Mouse (Mus musculus): ENCODE results near the gene Lrrc17.

Gene Lrrc17

GRCm38 (mm10) chr5:21543409-21544201, at the start of gene Lrrc17:
Gene Lrrc17, plus strand, starts transcription at chr5:21543559.
- DNase-seq, result peak; percentile 96

- DNase-seq, result peak; percentile 79
Measured at GRCm38 (mm10) chr5:21494781-21495180, 48.6 kb upstream of the Lrrc17 start.

GRCm38 (mm10) chr5:21496321-21496720, 47.0 kb upstream of the Lrrc17 start:
- DNase-seq, result peak; percentile 94

GRCm38 (mm10) chr5:21496881-21497280, 46.5 kb upstream of the Lrrc17 start:
- peak; percentile 95 for DNase-seq

- no peak for DNase-seq
Measured at GRCm38 (mm10) chr5:21498490-21498889, 44.9 kb upstream of the Lrrc17 start.

GRCm38 (mm10) chr5:21498925-21499324, 44.4 kb upstream of the Lrrc17 start:
- peak; percentile 68 for DNase-seq

GRCm38 (mm10) chr5:21500133-21500532, 43.2 kb upstream of the Lrrc17 start:
- DNase-seq, result no peak

GRCm38 (mm10) chr5:21500941-21501340, 42.4 kb upstream of the Lrrc17 start:
- peak; percentile 12 for DNase-seq

- peak; percentile 33 for DNase-seq
Measured at GRCm38 (mm10) chr5:21502936-21503610, 40.3 kb upstream of the Lrrc17 start.

- no peak for DNase-seq
Measured at GRCm38 (mm10) chr5:21505159-21505558, 38.2 kb upstream of the Lrrc17 start.

GRCm38 (mm10) chr5:21506887-21507286, 36.5 kb upstream of the Lrrc17 start:
- DNase-seq, result peak; percentile 79

GRCm38 (mm10) chr5:21509801-21510200, 33.6 kb upstream of the Lrrc17 start:
- no peak for DNase-seq

- DNase-seq, result peak; percentile 88
Measured at GRCm38 (mm10) chr5:21513363-21513762, 30.0 kb upstream of the Lrrc17 start.

GRCm38 (mm10) chr5:21517562-21517961, 25.8 kb upstream of the Lrrc17 start:
- peak; percentile 86 for DNase-seq

- DNase-seq, result peak; percentile 23
Measured at GRCm38 (mm10) chr5:21518207-21518606, 25.2 kb upstream of the Lrrc17 start.

- DNase-seq, result peak; percentile 16
Measured at GRCm38 (mm10) chr5:21519166-21519565, 24.2 kb upstream of the Lrrc17 start.

- DNase-seq, result peak; percentile 83
Measured at GRCm38 (mm10) chr5:21526835-21527485, 16.4 kb upstream of the Lrrc17 start.

GRCm38 (mm10) chr5:21527488-21527911, 15.9 kb upstream of the Lrrc17 start:
- DNase-seq, result peak; percentile 97

- peak; percentile 96 for DNase-seq
Measured at GRCm38 (mm10) chr5:21528068-21528842, 15.1 kb upstream of the Lrrc17 start.

- DNase-seq, result peak; percentile 89
Measured at GRCm38 (mm10) chr5:21529110-21529720, 14.1 kb upstream of the Lrrc17 start.

- peak; percentile 87 for DNase-seq
Measured at GRCm38 (mm10) chr5:21532126-21532525, 11.2 kb upstream of the Lrrc17 start.

- DNase-seq, result peak; percentile 98
Measured at GRCm38 (mm10) chr5:21532921-21533320, 10.4 kb upstream of the Lrrc17 start.
